Mouse (Mus musculus): ENCODE data around the gene Spice1.
A peak's percentile ranks its signal among the peaks of the same experiment; 100 is the strongest.

DNA sequence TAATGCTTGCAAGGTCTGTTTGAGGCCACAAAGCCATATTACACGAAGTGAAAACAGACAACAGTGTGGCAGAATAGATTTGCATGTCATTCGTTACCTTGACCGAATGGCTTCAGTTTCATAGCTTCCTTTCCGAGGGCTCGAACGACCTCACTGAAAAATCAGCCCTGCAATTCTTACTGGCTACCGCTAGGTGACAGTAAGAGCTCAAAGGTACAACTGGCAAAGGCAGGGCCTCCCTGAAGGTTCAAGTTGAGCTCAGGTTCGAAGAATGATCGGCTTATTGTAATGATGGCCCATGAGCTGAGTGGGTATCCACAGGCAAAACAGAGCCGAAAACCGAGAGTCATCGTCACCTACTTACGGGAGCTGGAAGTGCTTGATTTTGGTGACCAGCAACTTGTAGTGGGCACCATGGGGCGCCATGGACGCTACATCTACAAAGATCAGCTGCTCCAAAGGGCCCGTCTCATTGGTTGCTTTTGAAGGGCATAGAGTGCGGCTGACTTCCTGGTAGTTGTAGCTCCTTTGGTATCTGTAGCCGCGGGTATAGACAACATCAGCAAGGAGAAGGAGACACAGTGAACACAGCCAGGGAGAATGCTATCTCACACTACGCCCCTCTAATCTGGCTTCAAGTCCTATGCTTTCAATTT, 47.4 kb upstream of the Spice1 start:
- 0 out of 2 replicates have a peak, but pooled peaks have one; percentile 12 for TF ChIP-seq CTCF (IDR thresholded peaks at IDR 0.05; ENCODE audit: borderline replicate concordance, insufficient read depth, low read depth, low read length)
- no peak for TF ChIP-seq POLR2A (IDR thresholded peaks at IDR 0.05; ENCODE audit: borderline replicate concordance, insufficient read depth, low read length)

Data from cerebellum, adult 2 months (tissue).